Mouse (Mus musculus): ENCODE data around the gene Cyp2d11. TPM values are rescaled to one million over a fixed set of nuclear protein-coding genes. Genes with fewer than 3 reads are reported as not detected.

Cyp2d11 gene
- polyA plus RNA-seq, 1 experiment from 2014 or later: not detected

DNA sequence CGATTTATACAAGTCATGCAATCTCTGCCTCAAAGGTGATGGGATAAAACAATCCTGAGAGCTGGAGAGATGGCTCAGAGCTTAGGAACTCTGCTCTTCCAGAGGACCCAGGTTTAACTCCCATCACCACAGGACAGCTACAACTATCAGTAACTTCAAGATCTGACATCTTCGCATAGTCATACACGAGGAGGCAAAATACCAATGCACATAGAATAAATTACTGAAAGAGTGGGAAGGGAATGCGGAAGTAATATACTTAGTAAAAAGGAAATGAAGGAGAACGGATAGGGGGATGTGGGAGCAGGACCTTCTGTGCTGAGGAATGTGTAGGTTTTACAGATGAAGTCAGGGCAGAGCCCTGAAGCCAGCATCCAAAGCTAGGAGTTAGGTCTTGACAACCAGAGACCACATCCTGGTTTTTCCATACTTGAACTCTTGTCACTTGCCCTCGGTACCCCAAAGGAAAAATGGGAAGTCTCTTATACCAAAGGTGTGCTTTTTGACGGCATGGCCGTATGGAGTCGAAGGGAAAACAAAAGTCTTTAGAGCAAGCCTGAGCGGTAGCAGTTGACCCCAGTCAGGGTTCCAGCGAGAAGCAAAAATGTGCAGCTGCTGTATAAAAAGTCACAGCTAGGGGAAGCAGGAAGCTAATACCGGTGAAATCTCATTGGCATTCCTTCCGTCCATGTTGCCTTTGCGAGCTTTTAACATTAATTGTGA is 47.1 kb downstream of the Cyp2d11 start:
- Histone ChIP-seq H3K27me3 (0 out of 2 replicates have a peak, but pooled peaks cover 2% of the 10 kb centered on the region), H3K4me1 (peaks cover 20% of the 10 kb centered on the region), H3K36me3 (peaks cover 33% of the 10 kb centered on the region), H3K27ac (replicated peaks) (peak overlapping the region; percentile 91), H3K4me3 (peak overlapping the region; percentile 79), H3K9ac (replicated peaks) (peak overlapping the region; percentile 54), H3K9me3 (no peaks in the 10 kb centered on the region), H3K4me2 (replicated peaks) (peak overlapping the region; percentile 58)
- ATAC-seq (replicated peaks): peak; percentile 8; the same call in 1 of the 2 replicates
- WGBS: 63% methylated on average over 14 of the region's 14 CpGs

DNA sequence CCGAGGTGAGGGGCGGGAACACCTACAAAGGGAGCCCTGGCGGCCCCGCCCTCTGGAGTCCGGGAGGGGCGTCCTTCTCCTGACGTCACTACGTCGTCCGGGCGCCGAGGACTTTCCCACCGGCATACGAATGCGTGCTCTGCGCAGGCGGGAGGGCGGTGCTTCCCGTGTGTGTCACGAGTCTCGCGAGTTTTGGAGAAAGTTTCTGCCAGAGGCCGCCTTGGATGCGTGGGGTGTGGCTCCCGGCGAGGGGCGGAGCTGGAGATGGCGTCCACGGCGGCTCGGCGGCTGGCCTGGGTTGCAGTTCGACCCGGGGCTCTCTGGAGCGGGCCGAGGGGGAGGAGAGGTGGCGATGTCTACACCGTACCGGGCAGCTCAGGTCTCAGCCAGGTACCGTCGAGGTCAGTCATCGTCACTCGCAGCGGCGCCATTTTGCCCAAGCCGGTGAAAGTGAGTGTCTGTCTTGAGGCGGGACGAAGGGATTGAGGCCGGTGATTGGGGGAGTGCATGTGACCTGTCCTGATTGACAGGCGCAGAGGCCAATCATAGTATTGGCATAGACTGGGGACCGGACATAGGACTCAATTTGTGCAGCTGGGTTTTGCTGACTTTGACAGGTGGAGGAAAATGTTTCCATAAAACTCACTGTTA is 47.9 kb downstream of the Cyp2d11 start:
- WGBS: under 1% methylated on average over 50 of the region's 51 CpGs
- peaks cover 8% of the 10 kb centered on the region; the same call in 1 of the 2 replicates for H3K27me3 ChIP-seq
- peak overlapping the region; percentile 58 for H3K4me2 ChIP-seq (replicated peaks)
- H3K27ac ChIP-seq (replicated peaks): peak overlapping the region; percentile 91
- peaks cover 33% of the 10 kb centered on the region for H3K36me3 ChIP-seq
- H3K9me3 ChIP-seq: no peaks in the 10 kb centered on the region
- H3K9ac ChIP-seq (replicated peaks): peak overlapping the region; percentile 69
- peak; percentile 98 for ATAC-seq (replicated peaks)
- peaks cover 22% of the 10 kb centered on the region for H3K4me1 ChIP-seq
- peak overlapping the region; percentile 79 for H3K4me3 ChIP-seq

DNA sequence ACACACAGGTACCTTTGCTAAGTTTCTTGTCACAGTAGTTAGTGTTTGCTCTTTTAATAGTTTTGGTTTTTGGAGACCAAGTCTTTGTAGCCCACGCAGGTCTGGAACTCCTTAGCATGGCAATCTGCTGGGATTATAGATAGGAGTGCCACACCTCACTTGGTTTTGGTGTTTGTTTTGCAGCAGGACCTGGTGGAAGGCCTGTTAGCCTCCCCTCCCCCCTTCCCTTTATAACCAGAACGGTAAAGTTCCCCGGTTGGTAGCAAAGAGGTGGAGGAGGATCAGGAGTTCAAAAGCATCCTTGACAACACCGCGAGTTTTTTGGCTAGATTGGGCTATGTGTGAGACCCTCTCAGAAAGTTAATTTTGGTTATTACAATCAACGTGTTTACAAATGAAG is 48.9 kb downstream of the Cyp2d11 start:
- 95% methylated on average over 6 of the region's 6 CpGs for WGBS
- Histone ChIP-seq H3K9ac (replicated peaks) (no peak overlapping the region), H3K9me3 (no peaks in the 10 kb centered on the region), H3K27ac (replicated peaks) (peak overlapping the region; percentile 21; the same call in 1 of the 2 replicates), H3K27me3 (peaks cover 15% of the 10 kb centered on the region), H3K4me3 (no peak overlapping the region), H3K4me2 (replicated peaks) (no peak overlapping the region), H3K4me1 (peaks cover 24% of the 10 kb centered on the region), H3K36me3 (peaks cover 23% of the 10 kb centered on the region)
- no peak for ATAC-seq (replicated peaks)

DNA sequence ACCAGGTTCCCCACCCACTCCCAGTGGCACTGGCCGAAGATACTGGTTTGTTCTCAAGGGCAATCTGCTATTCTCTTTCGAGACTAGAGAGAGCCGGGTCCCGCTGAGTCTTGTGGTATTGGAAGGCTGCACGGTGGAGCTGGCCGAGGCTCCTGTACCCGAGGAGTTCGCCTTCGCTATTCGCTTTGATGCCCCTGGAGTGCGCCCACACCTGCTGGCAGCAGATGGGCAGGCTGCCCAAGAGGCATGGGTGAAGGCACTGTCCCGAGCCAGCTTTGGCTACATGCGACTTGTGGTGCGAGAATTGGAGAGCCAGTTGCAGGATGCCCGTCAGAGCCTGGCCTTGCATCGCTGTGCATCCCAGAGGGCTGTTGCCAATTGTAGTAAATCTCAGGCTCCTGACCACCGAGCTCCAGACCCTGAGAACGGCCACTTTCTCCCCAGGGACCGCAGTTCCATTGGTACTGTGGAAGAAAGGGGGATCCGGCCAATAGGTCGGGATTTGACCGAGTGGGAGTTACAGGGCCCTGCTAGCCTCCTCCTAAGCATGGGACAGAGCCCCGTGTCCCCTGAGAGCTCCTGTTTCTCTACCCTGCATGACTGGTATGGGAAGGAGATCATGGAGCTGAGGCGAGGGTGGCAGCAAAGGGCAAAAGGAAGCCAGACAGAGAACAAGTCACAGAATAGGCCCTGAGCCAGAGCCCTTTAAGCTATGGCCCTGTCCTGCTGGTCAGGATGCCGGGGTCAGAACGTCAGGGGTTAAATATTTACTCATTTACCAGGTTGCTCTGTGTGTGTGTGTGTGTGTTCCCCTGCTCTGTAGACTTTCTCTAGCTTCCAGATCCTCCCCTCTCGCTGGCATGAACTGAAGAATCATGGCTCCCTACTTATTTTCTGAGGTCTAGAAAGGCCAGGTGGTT is 50.2 kb downstream of the Cyp2d11 start:
- no peak for ATAC-seq (replicated peaks)
- Histone ChIP-seq H3K4me3 (no peak overlapping the region), H3K27ac (replicated peaks) (no peak overlapping the region), H3K4me1 (peaks cover 24% of the 10 kb centered on the region), H3K4me2 (replicated peaks) (no peak overlapping the region), H3K27me3 (peaks cover 15% of the 10 kb centered on the region), H3K9ac (replicated peaks) (no peak overlapping the region), H3K9me3 (no peaks in the 10 kb centered on the region), H3K36me3 (peaks cover 10% of the 10 kb centered on the region)
- 88% methylated on average over 27 of the region's 27 CpGs for WGBS

DNA sequence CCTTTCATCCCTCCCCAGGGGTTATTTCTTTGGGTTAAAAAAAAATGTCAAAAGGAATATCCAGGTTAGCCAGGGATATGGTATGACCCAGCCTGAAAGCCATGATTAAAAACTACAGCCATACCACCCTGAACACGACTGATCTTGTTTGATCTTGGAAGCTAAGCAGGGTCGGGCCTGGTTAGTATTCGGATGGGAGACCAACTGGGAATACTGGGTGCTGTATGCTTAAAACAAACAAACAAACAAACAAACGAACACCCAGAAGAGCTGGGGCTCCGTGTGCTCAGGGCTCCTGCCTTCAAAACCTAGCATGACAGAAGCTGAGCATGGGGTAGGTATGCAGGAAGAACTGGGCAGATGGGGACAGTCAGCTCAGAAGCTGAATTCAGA is 51.3 kb downstream of the Cyp2d11 start:
- H3K4me3 ChIP-seq: no peak overlapping the region
- H3K27me3 ChIP-seq: peaks cover 15% of the 10 kb centered on the region
- H3K9me3 ChIP-seq: no peaks in the 10 kb centered on the region
- WGBS: 85% methylated on average over 5 of the region's 5 CpGs
- H3K36me3 ChIP-seq: no peaks in the 10 kb centered on the region
- H3K4me1 ChIP-seq: peaks cover 26% of the 10 kb centered on the region
- no peak overlapping the region for H3K27ac ChIP-seq (replicated peaks)
- H3K4me2 ChIP-seq (replicated peaks): no peak overlapping the region
- no peak for ATAC-seq (replicated peaks)
- H3K9ac ChIP-seq (replicated peaks): no peak overlapping the region

DNA sequence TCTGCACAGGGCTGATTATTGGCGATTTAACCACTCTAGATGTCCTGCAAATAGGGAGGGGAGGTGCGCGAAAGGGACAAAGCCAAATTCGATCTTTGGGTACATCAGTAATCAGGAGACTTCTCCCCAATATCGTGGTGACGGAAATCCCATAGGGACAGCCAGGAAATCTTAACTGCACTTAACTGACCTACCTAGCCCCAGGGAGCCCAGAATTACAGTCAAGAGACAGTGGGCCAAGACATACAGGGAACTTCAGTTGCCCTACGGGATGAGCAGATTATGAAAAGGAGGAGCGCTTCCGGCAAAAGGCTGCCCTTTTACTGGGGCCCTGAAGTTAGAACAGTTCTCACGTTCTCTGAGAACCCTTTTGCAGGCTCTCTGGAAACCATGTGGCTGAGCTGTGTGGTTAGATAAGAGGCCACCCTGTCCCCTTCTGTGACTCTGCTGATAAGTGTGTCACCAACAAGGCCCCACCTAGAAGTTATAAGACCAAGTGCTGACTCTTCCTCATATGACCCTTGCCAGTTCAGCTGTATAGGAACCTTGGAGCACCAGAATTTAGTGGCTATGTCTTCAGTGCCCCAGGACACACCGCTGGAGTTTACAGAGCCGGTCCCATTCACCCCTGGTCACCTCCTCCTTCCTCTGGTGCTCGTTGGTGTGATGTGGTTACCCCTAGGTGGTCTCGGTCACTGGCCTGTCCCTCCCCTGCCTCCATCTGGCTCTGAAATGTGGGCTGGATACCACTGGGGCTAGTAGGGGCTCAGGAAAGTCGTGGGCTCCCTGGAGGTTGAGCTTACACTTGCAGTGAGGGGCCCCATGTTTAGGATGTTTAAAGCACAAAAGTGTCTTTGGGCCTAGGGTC is 51.9 kb downstream of the Cyp2d11 start:
- no peaks in the 10 kb centered on the region for H3K36me3 ChIP-seq
- peaks cover 15% of the 10 kb centered on the region for H3K27me3 ChIP-seq
- no peak overlapping the region for H3K4me3 ChIP-seq
- no peak overlapping the region for H3K27ac ChIP-seq (replicated peaks)
- no peak overlapping the region for H3K9ac ChIP-seq (replicated peaks)
- 72% methylated on average over 15 of the region's 15 CpGs for WGBS
- no peak overlapping the region for H3K4me2 ChIP-seq (replicated peaks)
- H3K9me3 ChIP-seq: no peaks in the 10 kb centered on the region
- peaks cover 20% of the 10 kb centered on the region for H3K4me1 ChIP-seq
- no peak for ATAC-seq (replicated peaks)

DNA sequence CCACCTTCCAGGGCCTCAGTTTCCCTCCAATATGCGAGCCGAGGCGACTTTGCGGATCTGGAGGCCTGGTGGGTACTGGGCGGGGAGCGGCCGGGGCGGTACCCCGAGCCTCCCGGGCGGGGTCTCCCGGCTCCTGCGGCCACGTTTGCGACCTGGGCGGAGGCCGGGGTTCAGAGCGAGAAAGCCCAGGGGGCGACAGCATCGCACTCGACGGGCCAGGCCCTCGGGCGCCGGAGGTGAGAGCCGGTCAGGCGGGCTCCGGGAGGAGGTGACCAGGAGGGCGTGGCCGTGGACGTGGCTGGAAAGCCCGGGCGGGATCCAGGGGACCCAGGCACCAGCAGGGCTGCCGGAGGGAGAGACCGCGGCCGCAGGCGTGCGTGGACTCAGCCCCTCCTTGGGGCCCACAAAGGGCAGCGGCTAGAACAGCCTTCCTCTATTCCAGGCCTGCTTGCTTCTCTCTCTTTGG is 52.8 kb downstream of the Cyp2d11 start:
- no peak overlapping the region for H3K27ac ChIP-seq (replicated peaks)
- WGBS: 3% methylated on average over 40 of the region's 40 CpGs

DNA sequence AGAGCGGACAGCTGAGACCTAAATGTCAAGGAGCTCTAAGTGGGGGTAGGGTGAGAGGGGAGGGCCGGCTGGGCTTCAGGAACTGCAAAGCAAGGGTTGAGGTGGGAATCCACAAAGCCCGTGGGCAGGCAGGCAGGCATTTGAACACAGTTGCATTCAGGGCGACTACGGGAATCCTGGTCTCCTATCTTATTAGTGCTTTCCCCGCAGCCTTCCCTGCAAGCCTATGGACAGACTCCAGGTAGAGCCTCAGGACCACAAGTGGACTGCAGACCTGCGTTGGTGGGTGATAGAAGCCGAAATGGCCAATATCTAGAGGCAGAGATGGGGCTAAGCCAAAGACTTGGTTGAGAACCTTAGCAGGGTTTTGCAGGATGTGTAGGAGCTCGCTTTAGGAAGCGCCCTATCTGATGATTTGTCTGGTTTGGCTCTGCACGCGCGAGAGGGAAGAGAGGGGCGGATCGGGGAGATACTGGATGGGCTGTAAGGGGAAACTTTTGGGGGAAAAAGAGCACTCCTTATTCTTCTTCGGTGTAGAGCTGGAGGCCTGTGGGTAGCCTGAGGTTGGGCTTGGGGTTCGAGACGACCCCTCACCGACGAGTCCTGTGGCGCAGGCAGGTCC is 53.3 kb downstream of the Cyp2d11 start:
- Histone ChIP-seq H3K27me3 (peaks cover 15% of the 10 kb centered on the region), H3K4me1 (peaks cover 15% of the 10 kb centered on the region), H3K36me3 (no peaks in the 10 kb centered on the region), H3K27ac (replicated peaks) (no peak overlapping the region), H3K9ac (replicated peaks) (peak overlapping the region; percentile 41), H3K9me3 (no peaks in the 10 kb centered on the region), H3K4me3 (peak overlapping the region; percentile 28), H3K4me2 (replicated peaks) (peak overlapping the region; percentile 46)
- 50% methylated on average over 21 of the region's 21 CpGs for WGBS
- ATAC-seq (replicated peaks): no peak

More for the DNA sequence above, 52.8 kb downstream of the Cyp2d11 start:
- peak overlapping the region; percentile 41 for H3K9ac ChIP-seq (replicated peaks)
- H3K4me3 ChIP-seq: peak overlapping the region; percentile 28
- no peaks in the 10 kb centered on the region for H3K36me3 ChIP-seq
- H3K9me3 ChIP-seq: no peaks in the 10 kb centered on the region
- H3K4me1 ChIP-seq: peaks cover 15% of the 10 kb centered on the region
- peak overlapping the region; percentile 46 for H3K4me2 ChIP-seq (replicated peaks)
- H3K27me3 ChIP-seq: peaks cover 15% of the 10 kb centered on the region
- no peak for ATAC-seq (replicated peaks)

DNA sequence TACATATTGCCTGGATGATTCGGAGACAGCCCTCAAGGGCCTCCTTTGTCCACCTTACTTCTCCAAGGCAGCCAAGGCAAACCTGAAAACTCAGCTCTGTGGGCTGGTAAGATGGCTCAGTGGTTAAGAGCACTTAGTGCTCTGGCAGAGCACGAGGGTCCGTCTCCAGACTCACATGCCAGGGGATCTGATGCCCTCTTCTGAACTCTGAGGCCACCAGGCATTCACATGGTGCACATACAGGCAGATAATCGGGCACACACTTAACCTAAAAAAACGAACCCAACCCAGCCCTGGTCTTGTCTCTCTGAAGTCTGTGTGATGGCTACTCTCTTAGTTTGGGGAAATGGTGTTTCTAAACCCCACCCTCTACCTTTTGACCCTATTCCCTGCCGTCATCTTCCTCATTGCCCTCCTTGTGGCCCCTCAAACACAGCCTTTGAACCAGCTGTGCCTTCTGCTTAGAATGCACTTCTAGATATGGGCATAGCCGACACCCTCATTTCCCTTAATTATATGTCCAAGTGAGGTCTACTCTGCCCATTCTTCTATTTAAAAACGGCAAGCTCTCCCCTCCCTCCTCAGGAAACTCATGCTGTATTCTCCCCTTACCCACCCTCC is 54.1 kb downstream of the Cyp2d11 start:
- no peaks in the 10 kb centered on the region for H3K36me3 ChIP-seq
- no peak overlapping the region for H3K9ac ChIP-seq (replicated peaks)
- H3K4me3 ChIP-seq: no peak overlapping the region
- ATAC-seq (replicated peaks): no peak
- no peak overlapping the region for H3K4me2 ChIP-seq (replicated peaks)
- no peak overlapping the region for H3K27ac ChIP-seq (replicated peaks)
- 86% methylated on average over 8 of the region's 8 CpGs for WGBS
- H3K27me3 ChIP-seq: peaks cover 15% of the 10 kb centered on the region
- H3K4me1 ChIP-seq: peaks cover 15% of the 10 kb centered on the region
- no peaks in the 10 kb centered on the region for H3K9me3 ChIP-seq
